Mouse (Mus musculus): ENCODE measurements around the gene Parp16. TPM values are rescaled to one million over a fixed set of nuclear protein-coding genes. Genes with fewer than 3 reads are reported as not detected.
"Not testable (repeated sequence)": the region's sequence is repeated elsewhere in the genome, so short reads cannot be mapped to it uniquely, and the experiment has no call there.

The Parp16 gene
- total RNA-seq, 2 experiments from 2014 or later, result 3.6 to 3.9 TPM

GRCm38 (mm10) chr9:65201381-65202164, 6.4 kb downstream of the Parp16 start:
- Histone ChIP-seq H3K27ac (peak overlapping the region; percentile 95), H3K4me3 (peak overlapping the region; percentile 69)
- TF ChIP-seq CTCF (IDR thresholded peaks at IDR 0.05), result no peak
- peak; percentile 90 for DNase-seq
- intact Hi-C loops (cut with DNase I), result no loop called here

DNA sequence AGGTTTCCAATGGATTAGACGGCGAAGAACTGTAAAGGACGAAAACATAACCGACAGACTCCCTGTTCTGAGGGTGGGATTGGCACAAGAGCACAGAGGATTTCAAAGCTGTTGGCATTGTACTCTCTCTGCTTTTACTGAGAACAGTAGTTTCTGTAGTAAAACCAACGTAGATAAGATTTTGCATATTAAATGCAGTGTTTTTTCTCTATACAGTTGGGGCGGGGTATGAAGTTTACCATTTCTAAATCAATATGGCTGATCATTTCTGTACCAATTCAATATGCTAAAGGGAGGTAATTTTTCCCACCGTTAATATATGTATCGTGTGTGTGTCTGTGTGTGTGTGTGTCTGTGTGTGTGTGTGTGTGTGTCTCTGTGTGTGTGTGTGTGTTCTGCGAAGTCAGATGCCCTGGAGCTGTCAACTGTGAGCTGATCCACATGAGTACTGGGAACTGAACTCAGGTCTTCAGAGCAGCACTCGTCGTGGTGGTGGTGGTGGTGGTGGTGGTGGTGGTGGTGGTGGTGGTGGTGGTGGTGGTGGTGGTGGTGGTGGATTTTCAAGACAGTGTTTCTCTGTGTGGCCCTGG, 7.1 kb downstream of the Parp16 start:
- peak overlapping the region; percentile 69 for H3K4me3 ChIP-seq
- intact Hi-C loops (cut with DNase I), result no loop called here
- no peak for TF ChIP-seq CTCF (IDR thresholded peaks at IDR 0.05)
- peak overlapping the region; percentile 95 for H3K27ac ChIP-seq
- no peak for DNase-seq

DNA sequence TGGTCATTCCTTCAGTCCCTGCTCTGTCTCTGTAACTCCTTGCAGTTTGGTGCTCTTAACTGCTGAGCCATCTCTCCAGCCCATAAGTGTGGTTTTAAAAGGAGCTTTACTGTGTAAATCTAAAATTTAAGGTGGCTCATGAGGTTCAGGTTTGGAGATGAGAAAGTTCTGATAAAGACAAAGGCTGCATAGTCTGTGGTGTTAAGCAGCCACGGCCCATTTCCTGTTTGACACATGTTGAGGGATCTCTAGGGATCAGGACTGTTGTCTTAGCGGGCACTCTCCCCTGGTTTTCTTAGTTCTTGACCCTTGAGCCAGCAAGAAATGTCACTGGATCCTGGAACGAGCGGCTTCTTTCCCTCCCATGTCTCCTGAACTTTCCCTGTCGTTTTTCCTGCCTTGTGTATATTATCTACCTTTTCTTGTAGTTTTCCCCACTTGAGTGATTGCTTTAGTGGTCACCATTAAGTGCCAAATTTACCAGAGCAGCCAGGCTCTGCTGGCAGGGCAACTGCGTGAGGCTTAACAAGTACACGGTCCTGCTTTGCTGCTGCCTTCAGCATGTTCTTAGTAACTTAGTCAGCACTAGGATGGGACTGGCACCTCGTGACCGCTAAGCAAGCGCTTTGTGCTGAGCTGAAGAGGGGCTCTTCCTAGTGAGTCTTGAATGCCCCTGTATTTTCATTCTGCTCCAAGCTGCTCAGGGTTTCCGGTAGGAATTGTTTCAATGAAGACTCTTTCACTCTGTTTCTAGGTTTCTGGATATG, 10.1 kb downstream of the Parp16 start:
- TF ChIP-seq CTCF (IDR thresholded peaks at IDR 0.05), result no peak
- peak overlapping the region; percentile 13; the same call in 1 of the 2 replicates for H3K4me3 ChIP-seq
- DNase-seq, result peak; percentile 65
- intact Hi-C loops (cut with DNase I), result no loop called here
- peak overlapping the region; percentile 86 for H3K27ac ChIP-seq

DNA sequence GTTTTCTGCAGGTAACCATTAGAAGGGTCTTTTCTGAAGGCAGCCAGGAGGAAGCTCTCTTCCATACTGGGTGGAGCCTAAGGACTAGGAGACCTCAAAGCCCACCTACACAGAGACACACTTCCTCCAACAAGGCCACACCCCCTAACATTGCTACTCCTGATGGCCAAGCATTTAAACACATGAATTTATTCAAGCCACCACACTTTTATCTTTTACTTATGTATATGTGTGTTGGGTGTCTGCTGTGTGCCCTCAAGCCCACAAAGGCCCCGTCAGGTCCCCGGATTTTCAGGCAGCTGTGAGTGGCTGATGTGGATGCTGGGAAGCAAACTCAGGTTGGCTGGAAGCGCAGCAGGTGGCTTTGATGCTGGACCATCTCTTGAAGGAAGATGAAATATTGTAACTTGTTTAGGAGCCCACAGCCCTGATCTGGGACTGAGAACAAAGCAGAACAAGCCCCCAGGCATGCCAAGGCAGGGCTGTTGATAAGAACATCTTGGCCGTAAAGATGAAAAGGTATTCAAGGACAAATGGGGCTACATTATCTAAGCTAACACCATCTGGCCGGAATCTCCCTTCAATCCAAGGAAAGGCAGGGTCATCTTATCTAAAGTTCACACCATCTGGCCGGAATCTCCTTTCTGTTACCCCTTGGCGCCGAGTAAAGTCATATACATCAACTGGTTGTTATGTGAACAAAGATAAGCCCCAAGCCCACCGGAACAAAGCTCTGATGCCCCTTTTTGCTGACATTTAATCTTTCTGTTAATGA, 12.1 kb downstream of the Parp16 start:
- H3K27ac ChIP-seq; intact Hi-C loops (cut with DNase I); DNase-seq; H3K4me3 ChIP-seq: not testable (repeated sequence)

DNA sequence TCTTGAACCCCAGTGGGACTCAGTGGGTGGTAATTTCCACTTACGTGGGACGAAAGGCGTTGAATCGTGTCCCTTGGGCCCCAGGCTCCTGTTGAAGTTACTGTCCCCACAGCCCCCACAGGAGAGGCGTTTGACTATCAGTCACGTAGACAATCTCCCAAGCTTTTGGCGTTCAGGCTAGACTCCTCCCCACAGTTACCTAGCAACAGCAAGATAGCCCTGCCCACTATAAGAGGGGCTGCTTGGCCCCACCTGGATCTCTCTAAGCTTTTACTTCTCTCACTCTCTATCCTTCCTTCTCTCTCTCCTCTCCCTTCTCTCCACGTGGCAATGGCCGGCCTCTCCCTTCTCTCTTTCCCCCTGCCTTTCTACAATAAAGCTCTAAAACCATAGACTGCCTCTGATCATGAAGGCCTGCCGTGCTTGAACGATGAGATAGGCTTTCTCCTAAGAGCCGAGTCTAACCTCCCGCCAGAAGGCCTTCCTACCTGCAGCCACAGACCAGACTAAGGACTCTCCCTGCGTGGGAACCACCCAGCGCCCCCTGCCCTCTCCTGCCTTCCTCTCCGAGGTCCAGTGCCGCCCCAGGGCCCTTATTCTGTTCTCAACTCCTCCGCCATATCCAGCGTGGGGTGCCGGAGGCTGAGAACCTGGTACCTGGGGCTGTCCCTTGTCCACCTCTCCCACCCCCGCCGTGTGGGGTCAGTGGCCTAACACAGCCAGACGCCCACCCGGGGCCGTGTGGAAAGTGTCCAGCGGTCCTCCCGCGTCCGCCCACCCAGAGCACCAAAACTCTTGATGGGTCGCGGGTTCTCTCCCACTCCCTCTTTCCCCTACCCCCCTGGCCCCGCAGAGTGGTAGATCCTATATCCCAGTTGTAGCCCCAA, 13.4 kb downstream of the Parp16 start:
- no peak for DNase-seq
- TF ChIP-seq CTCF (IDR thresholded peaks at IDR 0.05), result no peak
- intact Hi-C loops (cut with DNase I), result no loop called here

DNA sequence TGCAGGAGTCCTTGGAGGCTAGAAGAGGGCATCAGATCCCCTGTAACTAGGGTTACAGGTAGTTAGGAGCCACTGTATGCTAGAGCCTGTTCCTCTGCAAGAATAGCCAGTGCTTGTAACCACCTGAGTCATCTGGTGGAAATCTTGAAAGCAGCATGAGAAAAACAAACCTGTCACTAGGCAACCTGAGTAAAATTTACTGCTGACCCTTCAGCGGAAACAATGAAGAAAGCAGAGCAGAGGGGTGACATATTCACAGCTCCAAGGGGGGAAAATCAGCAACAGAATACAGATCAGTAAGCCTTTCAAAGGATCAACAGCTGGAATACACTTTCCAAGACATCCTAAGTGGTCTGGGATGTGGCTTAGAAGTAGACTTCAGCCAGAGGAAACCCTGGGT, 16.4 kb downstream of the Parp16 start:
- DNase-seq, result no peak
- no peak overlapping the region for H3K27ac ChIP-seq
- no peak for TF ChIP-seq CTCF (IDR thresholded peaks at IDR 0.05)
- no peak overlapping the region for H3K4me3 ChIP-seq
- intact Hi-C loops (cut with DNase I), result no loop called here

More for the DNA sequence above, 13.4 kb downstream of the Parp16 start:
- Histone ChIP-seq H3K4me3 (no peak overlapping the region), H3K27ac (no peak overlapping the region)

DNA sequence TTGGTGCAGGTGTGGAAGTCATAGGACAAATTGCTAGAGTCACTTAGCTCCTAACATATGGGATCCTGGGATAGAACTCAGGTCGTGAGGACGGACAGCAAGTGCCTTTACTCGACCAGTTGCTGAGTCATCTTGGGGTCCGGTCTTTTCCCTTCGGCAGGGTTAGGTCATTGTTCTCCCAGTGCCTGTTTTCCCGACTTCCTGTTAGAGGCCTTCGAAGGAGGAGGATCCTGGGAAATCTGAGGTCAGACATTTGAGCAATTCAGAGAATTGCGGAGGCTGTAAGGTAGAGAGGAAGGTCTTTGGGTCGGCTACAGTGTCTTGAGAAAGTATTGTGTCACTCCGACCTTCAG, 19.2 kb downstream of the Parp16 start:
- Histone ChIP-seq H3K4me3 (peak overlapping the region; percentile 91), H3K27ac (peak overlapping the region; percentile 99)
- TF ChIP-seq CTCF (IDR thresholded peaks at IDR 0.05), result no peak
- intact Hi-C loops (cut with DNase I), result no loop called here
- no peak for DNase-seq

DNA sequence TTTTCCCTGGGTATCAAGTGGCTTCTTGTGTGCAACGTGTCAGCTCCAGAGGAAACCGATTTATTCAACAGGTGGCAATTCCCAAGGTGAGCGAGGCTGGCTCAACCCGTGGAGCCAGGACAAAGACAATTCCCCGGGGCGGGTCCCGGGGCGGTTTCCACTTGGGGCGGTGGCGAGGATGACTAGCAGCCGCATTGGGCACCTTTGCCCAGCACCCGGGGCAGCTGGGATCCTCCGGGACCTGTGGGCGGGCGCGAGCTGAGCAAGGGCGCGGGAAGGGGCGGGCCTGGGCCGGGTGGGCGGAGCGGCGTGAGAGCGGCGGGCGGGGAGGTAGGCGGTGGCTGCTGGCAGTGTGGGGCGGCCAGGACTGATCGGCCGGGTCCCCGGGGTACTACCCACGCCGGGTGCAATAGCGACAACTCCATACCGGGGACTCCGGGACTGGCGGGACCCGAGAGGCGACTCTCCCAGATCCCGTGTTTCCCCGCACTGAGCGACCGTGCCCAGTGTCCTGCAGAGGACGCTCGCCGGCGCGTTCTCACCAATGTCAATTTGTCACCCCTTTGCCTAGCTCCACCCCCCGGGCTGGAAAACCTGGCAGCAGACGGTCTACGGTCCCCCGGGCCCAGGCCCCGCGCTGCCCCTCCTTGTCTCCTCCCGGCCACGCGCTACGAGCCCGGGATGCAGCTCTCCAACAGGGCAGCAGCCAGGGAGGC, 19.8 kb downstream of the Parp16 start:
- intact Hi-C loops (cut with DNase I), result no loop called here
- Histone ChIP-seq H3K4me3 (peak overlapping the region; percentile 91), H3K27ac (peak overlapping the region; percentile 99)
- peak; percentile 96 for DNase-seq
- peak; percentile 63 for TF ChIP-seq CTCF (IDR thresholded peaks at IDR 0.05)

DNA sequence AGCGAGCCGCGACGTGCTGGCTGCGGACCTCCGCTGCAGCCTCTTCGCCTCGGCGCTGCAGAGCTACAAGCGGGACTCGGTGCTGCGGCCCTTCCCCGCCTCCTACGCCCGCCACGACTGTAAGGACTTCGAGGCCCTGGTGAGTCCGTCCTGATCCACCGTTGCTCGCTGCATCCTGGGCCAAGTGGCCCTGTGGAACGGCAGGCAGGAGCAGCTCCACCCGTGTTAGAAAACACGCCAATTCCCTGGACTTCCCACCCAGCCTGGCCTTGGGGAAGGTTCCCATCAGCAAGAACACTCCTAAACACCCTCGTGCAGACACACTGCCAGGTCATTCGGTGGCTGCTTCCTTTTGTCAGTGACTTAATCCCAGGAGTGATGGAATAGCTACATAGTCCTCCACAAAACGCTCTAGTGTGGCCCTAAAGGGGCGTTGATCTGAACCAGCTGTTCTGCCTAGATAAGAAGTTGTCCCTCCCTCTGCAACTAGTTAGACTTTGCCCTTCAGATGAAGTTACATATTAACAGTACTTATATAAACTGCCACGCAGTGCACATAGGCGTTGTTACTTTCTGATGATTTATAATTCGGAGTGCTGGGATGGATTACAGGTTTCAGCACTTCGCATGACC, 20.5 kb downstream of the Parp16 start:
- peak overlapping the region; percentile 99 for H3K27ac ChIP-seq
- intact Hi-C loops (cut with DNase I), result no loop called here
- DNase-seq, result no peak
- peak overlapping the region; percentile 91 for H3K4me3 ChIP-seq
- TF ChIP-seq CTCF (IDR thresholded peaks at IDR 0.05), result no peak

GRCm38 (mm10) chr9:65216972-65217371, 21.8 kb downstream of the Parp16 start:
- intact Hi-C loops (cut with DNase I), result no loop called here
- no peak for TF ChIP-seq CTCF (IDR thresholded peaks at IDR 0.05)
- no peak for DNase-seq
- peak overlapping the region; percentile 20; the same call in 1 of the 2 replicates for H3K4me3 ChIP-seq
- H3K27ac ChIP-seq, result peak overlapping the region; percentile 88

Data from gastrocnemius, adult 2 months (tissue).